Mouse (Mus musculus) embryo, embryonic 10.5 days (tissue): ENCODE results near the gene Mast4.
A peak's percentile ranks its signal among the peaks of the same experiment; 100 is the strongest.

Source experiments
- DNase-seq: peaks from one replicate; pipeline ENCODE4 v3.0.0-alpha.2; 2015; ENCODE audit warnings: low spot score

Gene Mast4

GRCm38 (mm10) chr13:102888211-102888610 lies 446.1 kb downstream of the Mast4 start:
- DNase-seq, result no peak

- DNase-seq, result no peak
These were observed 446.8 kb downstream of the Mast4 start for GRCm38 (mm10) chr13:102887534-102887933.

DNA sequence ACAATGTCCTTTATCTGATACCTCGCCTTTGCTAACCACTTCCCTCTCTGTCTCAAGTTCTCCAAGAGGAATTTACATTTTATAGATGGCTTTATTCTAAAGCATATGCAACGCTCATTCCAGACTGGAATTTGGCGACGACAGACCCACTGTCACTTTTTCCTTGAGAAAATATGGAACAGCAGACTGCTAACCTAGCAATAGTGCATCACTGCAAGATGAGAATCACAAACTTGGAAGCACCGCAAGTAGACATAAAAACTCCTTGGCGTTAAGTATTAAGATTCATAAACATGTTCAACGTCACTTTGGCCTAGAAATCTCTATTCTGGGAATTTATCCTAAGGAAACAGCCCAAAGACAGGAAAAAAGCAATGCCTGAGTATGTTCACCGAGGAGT lies 447.5 kb downstream of the Mast4 start:
- no peak for DNase-seq

GRCm38 (mm10) chr13:102886147-102886546 lies 448.1 kb downstream of the Mast4 start:
- no peak for DNase-seq

GRCm38 (mm10) chr13:102880381-102881076 lies 453.8 kb downstream of the Mast4 start:
- DNase-seq, result no peak

- DNase-seq, result no peak
These were observed 455.7 kb downstream of the Mast4 start for GRCm38 (mm10) chr13:102878631-102879030.

GRCm38 (mm10) chr13:102877766-102878325 lies 456.5 kb downstream of the Mast4 start:
- DNase-seq, result no peak

- DNase-seq, result no peak
These were observed 457.1 kb downstream of the Mast4 start for GRCm38 (mm10) chr13:102877154-102877553.

- no peak for DNase-seq
These were observed 458.8 kb downstream of the Mast4 start for GRCm38 (mm10) chr13:102875520-102875919.

GRCm38 (mm10) chr13:102875144-102875476 lies 459.2 kb downstream of the Mast4 start:
- peak; percentile 32 for DNase-seq

DNA sequence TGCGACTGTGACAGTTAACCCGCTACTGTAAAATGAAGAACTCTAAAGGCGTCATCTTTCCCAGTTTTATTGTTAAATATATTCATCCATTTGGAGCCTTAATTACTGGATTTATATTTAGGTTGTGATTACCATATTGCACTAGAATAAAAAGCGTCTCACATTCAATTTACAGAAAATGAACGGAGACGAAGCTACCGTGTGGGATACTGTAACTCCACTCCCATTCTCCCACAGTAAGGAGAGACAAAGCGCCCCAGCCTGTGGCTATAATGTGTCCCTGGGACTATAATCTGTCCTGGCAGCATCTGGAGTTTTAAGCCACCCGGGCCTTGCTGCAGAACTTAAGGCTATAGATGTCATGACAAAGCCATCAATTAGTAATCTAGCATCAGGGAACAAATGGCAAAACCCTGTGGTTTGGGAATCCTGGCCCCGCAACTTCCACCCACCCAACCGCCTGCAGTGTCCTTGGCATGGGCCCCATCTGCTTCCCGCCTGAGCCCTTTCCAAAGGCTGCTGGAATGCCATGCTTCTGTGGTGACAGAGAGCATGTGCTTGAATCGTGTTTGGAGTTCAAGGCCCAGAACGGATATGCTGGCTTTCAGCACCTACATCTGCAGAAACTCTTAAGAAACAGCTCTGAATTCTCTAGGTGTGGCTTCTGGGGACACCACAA lies 459.7 kb downstream of the Mast4 start:
- DNase-seq, result peak; percentile 42

GRCm38 (mm10) chr13:102873412-102874016 lies 460.8 kb downstream of the Mast4 start:
- DNase-seq, result no peak

DNA sequence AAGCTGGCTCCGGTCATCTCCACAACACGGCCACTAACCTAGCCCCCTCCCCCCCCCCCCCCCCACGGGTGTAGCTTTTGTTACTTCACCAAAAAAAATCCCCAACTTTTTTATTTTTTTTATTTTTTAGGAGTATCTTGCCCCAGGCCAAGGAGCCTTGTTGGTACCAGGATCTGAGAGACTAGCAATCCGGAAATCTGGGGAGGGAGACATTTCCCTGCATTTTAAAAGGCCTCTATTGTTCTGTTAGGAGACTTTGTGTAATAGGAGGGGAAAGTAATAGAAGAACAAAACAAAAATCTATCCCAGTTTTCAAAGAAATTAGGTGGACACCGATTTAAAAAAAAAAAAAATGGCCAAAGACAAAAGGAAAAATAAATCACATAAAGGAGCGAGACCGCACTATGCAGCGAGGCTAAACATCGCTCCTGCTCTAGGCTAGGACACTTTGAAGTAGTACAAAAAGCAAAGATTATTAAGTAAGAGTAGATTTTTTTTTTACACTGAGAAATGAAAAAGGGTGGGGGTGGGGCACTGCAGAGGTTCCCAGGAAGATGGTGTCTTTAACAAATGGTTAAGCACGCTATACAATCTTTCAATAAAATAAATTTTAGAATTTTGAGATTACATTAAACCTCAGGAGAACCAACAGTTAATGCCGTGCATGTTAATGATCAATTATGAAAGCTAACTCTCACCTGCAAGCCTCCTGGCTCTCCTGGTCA lies 462.8 kb downstream of the Mast4 start:
- DNase-seq, result no peak

DNA sequence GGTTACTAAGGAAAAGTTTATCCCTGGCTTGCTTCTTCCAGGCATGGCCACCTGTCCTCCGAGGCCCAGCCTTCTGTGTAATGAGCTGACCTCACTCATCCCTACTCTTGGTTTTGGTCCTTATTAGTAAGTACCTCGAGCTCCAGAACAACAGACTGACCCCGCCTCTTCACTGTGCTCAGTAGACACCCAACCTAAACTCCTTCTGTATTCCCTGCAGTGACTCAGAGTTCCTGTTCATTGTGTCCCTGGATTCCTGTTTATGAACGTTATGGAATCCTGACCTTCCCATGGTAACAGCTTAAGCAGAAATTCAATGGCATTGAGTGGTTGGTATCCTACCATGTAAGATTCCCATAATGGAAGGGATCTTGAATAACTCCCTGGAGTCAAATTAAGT lies 464.8 kb downstream of the Mast4 start:
- DNase-seq, result no peak

DNA sequence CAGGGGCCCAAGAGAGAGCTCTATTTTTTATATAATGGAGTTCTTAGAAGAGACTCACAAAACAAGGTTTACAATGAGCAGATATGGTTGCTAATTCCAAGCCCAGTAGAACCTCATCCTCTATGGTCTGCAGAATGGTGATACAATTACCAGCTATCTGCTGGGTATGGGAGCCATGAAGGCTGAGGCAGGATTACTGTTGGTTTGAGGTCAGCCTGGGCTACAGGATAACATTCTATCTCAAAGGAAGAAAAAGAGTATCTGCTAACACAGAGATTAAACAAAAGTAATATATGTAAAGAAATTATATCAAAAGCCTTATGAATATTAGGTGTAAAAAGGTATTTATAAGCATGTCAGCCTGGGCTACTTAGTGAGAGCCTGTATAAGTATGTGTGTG lies 467.5 kb downstream of the Mast4 start:
- no peak for DNase-seq

- DNase-seq, result no peak
These were observed 468.1 kb downstream of the Mast4 start for GRCm38 (mm10) chr13:102865971-102866724.

- DNase-seq, result no peak
These were observed 468.8 kb downstream of the Mast4 start for GRCm38 (mm10) chr13:102865494-102865893.

- no peak for DNase-seq
These were observed 469.5 kb downstream of the Mast4 start for GRCm38 (mm10) chr13:102864840-102865239.

DNA sequence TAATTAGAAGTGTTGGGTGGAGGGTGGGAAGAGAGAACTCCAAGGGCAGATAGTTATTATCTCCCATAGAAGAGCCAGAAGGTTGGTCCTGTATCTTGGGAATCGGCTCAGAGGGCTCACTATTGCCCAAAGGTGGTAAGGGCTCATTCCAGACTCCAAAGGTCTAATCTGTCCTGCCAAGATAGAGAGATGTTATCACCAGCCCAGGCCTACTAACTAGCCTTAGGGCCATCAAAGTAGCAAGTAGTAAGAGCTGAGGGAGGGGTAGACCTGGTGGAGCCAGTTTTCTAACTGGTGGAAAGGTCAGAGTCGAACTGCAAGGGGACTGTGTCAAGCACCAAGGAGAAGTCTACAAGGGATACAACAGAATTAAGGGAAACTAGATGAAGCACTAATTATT lies 470.2 kb downstream of the Mast4 start:
- no peak for DNase-seq

DNA sequence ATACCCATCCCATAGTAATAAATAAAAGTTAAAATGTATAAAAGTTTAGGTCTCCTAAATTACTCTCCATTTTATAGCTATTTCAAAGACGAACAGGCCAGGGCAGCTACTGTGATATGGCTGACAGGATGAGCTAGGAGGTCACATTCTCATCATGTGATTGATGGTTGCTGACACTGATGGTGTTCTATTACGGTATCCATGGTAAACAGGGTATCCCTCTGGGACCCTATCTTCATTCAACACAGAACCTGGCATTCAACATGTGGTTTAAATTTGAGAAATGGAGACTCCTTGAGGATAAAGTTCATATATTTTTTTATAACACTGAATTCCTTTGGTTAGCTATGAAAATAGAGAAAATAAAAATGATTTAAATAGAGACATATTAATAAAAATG lies 471.3 kb downstream of the Mast4 start:
- DNase-seq, result peak; percentile 64

- no peak for DNase-seq
These were observed 471.9 kb downstream of the Mast4 start for GRCm38 (mm10) chr13:102862397-102862796.

GRCm38 (mm10) chr13:102860733-102861132 lies 473.6 kb downstream of the Mast4 start:
- no peak for DNase-seq
